Mouse (Mus musculus): ENCODE measurements around the gene Ifi203.
"Not testable (repeated sequence)": the region's sequence is repeated elsewhere in the genome, so short reads cannot be mapped to it uniquely, and the experiment has no call there.

Gene Ifi203

DNA sequence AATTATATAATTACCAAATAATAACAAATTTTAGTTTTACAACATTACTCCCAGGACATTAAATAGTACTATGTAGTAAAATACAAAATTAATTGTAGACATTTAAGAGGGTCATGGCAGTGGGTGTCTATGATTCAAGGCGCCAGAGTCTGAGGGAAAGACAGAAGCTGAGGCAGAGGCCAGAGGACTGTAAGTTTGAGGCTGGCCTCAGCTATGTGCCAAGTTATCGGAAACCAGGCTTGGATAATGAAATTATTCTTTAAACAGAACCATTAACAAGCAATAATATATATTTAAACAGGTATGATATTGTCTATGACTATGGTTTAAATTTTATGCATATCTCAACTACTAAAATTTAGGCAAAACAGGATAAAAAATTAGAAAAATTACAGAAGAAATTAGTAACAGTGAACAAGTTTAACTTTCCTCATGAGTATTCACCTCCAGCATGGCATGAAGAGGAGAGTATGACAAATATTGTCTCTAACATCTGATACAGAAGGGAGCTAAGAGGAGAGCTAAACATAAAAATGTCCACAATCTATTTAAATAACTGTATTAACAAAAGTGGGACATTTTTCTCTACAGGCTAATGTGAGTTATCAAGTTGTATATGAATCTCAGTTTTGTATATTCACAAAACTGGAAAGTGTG lies 30.5 kb downstream of the Ifi203 start:
- in situ Hi-C loops (cut with MboI; ENCODE audit: low pct_unique_long_range_greater_than_20kb in 1 of 2, low sequenced_read_pairs in 2 of 2, unreplicated experiment in 1 of 2), result loop anchor here in 1 of 2 experiments (10.0 kb wide), 1 partner anchor 147 kb away; the partner anchor contains the start of gene Ifi204

DNA sequence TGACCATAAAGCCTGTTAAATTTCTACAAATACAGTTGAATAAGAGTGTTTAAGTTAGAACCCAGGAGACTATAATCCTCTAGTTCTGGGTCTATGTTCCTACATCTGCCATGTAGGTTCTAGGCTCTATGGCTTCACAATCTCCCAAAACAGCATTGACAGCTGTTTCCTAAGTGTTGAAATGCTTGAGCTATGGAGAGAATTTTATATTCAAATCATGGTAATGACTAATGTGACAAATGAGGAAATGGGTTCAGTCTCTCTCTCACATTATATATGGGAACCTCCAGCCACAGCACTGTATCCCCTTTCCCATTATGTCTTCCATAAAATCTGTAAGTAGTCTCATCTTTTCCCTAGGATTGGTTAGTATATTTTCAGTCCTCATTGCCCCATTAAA lies 34.1 kb downstream of the Ifi203 start:
- in situ Hi-C loops (cut with MboI; ENCODE audit: low pct_unique_long_range_greater_than_20kb in 1 of 2, low sequenced_read_pairs in 2 of 2, unreplicated experiment in 1 of 2), result not testable (repeated sequence)

DNA sequence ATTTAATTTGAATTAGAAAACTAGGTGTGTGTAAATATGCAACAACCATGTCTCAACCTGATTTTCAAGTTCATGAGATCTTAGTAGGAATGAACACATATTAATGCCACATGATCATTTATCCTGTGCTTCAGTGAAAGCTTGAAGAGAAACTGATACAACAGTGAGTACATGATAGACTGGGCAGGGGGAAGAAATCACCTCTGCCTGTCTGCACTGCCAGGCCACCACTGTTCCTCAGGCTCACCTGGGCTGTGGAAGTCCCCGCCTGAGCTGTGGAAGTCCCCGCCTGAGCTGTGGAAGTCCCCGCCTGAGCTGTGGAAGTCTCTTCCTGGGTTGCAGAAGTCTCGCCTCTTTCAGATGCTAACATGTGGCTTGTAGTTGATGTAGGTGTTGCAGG lies 36.6 kb downstream of the Ifi203 start:
- in situ Hi-C loops (cut with MboI; ENCODE audit: low pct_unique_long_range_greater_than_20kb in 1 of 2, low sequenced_read_pairs in 2 of 2, unreplicated experiment in 1 of 2), result not testable (repeated sequence)

DNA sequence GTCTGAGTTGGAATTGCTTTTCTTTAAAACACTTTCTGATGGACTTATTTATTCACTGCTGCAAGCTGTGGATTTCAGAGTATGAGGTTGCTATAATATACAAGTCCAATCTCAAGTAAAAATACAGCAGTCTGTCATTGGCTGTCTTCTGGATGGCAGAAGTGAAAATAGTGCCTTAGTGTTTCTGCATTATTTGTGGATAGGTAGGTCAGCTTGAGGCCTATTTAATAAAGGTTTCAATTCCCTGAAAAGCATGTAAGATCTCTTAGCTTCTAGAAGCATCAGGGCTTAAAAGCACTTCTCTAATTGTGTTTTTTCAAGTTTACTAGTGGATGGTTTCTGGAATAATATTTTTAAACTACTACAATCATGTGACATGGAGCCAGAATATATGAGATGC lies 52.7 kb downstream of the Ifi203 start:
- in situ Hi-C loops (cut with MboI; ENCODE audit: low pct_unique_long_range_greater_than_20kb in 1 of 2, low sequenced_read_pairs in 2 of 2, unreplicated experiment in 1 of 2), result not testable (repeated sequence)

DNA sequence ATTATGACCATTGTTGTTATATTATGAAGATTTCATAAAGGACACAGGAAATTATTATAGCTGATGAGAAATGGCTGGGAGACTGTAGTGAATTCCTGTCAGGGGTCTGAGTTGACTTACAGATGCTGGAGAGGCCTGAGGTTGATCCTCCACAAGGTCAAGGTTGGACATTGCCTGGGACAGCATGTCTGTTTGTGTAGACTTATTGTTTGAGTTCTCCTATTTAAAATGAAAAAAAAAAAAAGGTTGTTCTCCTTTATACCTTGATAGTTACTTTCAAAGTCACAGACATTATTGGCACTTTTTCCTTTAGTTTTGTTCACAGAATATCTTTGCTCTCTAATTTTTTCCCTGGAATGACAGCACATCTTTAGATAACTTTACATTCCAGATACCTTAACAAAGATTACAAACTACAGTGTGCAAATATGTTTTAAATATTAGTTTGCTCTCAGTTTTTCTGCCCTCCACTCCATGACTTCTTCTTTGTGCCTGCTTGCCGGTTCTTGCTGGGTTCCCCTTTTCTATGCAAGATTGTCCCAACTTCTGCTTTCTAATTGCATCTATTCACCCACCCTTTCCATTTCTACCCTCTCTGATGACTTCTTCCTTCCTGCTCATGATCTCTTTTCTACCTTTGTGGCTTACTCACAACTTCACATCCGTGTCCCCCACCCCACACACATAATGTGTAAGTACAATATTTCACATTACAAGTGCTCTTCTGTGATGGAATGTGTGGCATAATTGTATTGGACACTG lies 55.3 kb downstream of the Ifi203 start:
- in situ Hi-C loops (cut with MboI; ENCODE audit: low pct_unique_long_range_greater_than_20kb in 1 of 2, low sequenced_read_pairs in 2 of 2, unreplicated experiment in 1 of 2), result not testable (repeated sequence)

DNA sequence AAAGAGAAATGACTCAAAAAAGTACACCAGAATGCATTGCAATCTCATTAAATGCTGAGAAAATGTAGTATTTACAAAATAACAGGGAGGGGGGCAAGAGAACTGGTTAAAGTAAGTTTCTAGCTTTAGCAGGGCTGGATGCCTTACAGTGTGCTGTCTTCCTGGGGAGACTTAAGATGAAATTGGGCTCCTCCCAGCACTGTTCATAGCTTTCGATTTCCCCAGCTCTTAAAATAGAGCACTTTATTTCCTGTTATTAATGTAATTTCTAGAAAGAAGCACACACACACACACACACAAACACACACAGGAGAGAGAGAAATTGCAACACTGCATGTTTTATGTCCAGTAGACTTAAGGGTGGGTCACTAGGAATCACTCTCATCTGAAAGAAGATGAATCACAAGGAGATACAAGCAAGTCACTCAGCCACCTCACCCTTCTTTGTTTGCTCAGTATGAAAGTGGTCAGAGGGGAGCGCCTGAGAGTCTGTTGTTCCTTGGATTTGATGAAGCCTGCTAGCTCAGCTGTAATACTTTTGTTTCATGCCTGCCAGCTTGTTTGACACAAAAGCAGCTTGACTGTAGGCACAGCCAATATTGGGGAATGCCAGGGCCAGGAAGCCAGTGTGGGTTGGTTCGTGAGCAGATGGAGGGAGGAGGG lies 62.3 kb downstream of the Ifi203 start:
- in situ Hi-C loops (cut with MboI; ENCODE audit: low pct_unique_long_range_greater_than_20kb in 1 of 2, low sequenced_read_pairs in 2 of 2, unreplicated experiment in 1 of 2), result not testable (repeated sequence)

DNA sequence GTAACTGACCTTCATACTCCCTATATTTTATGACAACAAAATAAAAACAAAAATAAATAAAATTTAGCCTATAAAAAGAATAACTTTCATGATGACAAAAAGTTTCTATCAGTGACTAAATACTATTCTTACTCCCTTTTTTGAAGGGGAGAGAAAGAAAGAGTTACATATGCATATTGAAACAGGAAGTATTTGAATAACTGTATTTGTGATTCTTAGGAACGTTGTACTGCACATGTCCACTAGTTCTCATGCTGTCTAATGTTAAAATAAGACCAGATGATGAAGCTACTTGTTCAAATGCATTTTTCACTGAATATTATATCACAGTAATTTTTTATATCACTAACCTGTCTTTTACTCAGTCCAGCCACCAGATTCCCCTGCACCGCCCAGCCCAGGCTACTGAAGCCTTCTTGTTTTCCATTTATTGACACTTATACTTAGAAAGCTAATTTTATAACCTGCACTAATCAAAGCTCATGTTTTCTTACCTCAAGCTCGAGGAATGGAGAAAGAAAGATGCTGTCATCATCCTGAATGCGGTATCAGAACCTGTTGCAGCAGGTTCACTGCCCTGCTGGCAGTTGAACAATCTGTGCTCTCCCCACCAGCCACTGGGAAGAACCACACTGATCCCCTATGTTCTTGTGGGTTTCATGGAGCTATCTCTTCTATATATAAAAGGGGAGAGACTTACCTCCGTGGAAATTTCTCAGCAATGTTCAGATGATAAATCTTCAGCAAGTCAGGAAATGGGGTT lies 63.1 kb downstream of the Ifi203 start:
- in situ Hi-C loops (cut with MboI; ENCODE audit: low pct_unique_long_range_greater_than_20kb in 1 of 2, low sequenced_read_pairs in 2 of 2, unreplicated experiment in 1 of 2), result loop anchor here in 1 of 2 experiments (10.0 kb wide), 1 partner anchor 65 kb away; the partner anchor contains the start of genes Ifi203 and Mndal

DNA sequence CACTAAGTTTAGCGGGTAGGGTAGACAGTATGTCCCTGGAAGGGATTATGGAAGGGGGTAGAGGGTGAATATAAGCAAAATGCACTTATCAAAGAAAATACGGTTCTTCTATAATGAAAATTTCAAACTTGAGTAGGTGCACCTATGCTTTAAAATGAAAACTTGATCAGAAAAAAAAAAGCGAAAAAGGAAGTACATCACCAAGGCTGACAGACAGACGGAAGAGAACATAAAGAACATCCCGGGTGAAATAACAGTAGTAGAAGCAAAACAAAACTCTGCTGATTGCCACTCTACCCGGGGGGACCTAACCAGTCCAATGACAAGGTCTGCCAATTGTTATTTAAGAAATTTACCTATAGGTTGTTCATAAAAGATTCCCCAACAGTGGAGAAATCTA lies 64.2 kb downstream of the Ifi203 start:
- in situ Hi-C loops (cut with MboI; ENCODE audit: low pct_unique_long_range_greater_than_20kb in 1 of 2, low sequenced_read_pairs in 2 of 2, unreplicated experiment in 1 of 2), result loop anchor here in 1 of 2 experiments (10.0 kb wide), 1 partner anchor 67 kb away; the partner anchor contains the start of genes Ifi203 and Mndal

DNA sequence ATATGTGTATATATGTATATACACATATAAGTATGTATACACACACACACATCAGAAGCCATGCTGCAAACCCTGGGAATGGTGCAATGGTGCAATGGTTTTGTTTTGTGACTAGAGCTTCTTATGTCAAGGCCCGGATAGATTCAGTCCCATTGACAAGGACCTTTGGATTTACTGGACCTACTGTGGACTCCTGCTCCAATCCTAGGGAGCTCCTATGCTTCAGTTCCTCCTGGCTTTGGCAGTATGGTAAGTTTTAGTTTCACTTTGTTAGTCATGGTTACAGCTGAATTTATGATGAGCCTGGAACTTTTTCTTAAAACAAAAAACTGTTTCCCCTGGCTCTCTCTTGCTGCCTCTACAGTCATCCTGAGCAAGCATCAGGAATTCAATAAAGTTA lies 65.3 kb downstream of the Ifi203 start:
- in situ Hi-C loops (cut with MboI; ENCODE audit: low pct_unique_long_range_greater_than_20kb in 1 of 2, low sequenced_read_pairs in 2 of 2, unreplicated experiment in 1 of 2), result loop anchor here in 1 of 2 experiments (10.0 kb wide), 1 partner anchor 68 kb away; the partner anchor contains the start of genes Ifi203 and Mndal

Data from mouse embryonic stem cell (cell line).